Mouse (Mus musculus): Measurements from ENCODE around the gene Lclat1.

DNA sequence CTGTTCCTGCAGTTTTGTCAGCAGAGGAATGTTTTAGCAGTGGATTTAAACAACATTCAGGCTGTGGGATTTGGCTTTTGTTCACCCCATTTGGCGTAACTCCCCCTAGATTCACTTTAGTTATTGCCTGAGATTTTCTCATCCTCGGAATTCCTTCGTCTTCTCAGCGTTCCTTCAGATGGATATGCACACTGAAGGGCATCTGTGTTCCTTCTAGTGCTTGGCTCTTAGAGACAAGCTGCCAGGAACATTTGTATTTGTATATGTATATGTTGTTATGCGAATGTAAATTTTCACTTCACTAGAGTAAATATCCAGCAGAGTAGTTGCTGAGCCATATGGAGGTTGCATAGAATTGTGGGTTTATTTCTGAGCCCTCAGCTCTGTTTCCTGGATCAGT, 12.8 kb downstream of the Lclat1 start:
- TF ChIP-seq CTCF (IDR thresholded peaks at IDR 0.05) (no peak), POLR2A (IDR thresholded peaks at IDR 0.05; ENCODE audit: insufficient read depth, low read depth, low read length) (no peak)

Data from heart, adult 2 months (tissue).